Mouse (Mus musculus): ENCODE measurements at regions not wholly inside any gene's neighbourhood (a gene's known extent, or its start where the extent isn't known, plus 50 kb on each side); places are given as distances from the start of the nearest gene placed in this dataset.

DNA sequence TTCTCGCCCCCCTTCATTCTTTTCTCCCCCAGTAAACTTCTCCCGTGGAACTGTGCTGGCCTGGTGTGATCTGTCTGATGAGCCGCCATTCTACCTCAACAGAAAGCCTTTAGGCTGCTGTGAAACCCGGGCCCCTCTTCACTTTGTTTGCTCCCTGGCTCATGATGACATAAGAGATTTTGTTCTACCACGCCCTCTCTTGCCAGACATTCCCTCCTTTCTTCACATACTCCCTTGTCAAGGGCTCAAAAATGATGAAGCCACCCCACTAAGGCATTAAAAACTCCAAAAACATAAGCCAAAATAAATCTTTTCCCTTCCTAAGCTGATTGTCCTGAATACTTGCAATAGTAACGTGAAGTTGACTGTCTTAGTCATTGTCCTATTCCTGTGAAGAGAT lies 69.1 kb downstream of the Sc5d start:
- TF ChIP-seq POLR2A (IDR thresholded peaks at IDR 0.05; ENCODE audit: control insufficient read depth in 1 of 2, insufficient read depth in 1 of 2, low read depth in 1 of 2, low read length in 2 of 2, poor library complexity in 1 of 2) (no peak), KAT2A (conservative IDR thresholded peaks at IDR 0.05; ENCODE audit: low read depth, low read length) (no peak), EP300 (IDR thresholded peaks at IDR 0.05; ENCODE audit: low read depth in 1 of 2, low read length in 2 of 2) (no peak), ZC3H11A (IDR thresholded peaks at IDR 0.05; ENCODE audit: low read depth, low read length) (no peak), CTCF (IDR thresholded peaks at IDR 0.05 in 2 of 3, conservative IDR thresholded peaks at IDR 0.05 in 1 of 3; ENCODE audit: control insufficient read depth in 1 of 3, insufficient read depth in 1 of 3, low read depth in 2 of 3, low read length in 3 of 3, poor library complexity in 1 of 3, severe bottlenecking in 1 of 3) (no peak), TAL1 (IDR thresholded peaks at IDR 0.05; ENCODE audit: low read length) (no peak), RAD21 (IDR thresholded peaks at IDR 0.05; ENCODE audit: low read depth, low read length) (no peak), ZKSCAN1 (IDR thresholded peaks at IDR 0.05; ENCODE audit: low read depth, low read length) (no peak), MYC (IDR thresholded peaks at IDR 0.05; ENCODE audit: low read depth, low read length) (no peak), ZNF384 (IDR thresholded peaks at IDR 0.05; ENCODE audit: low read depth, low read length) (no peak)

Measured in MEL (cell line).